Mouse (Mus musculus) adipocyte (in vitro differentiated cells): ENCODE results near the gene Trim62.

ENCODE experiments used
- DNase-seq: peaks from one replicate; pipeline ENCODE4 v3.0.0-alpha.2; 2016; ENCODE audit warnings: low spot score

Trim62 gene

DNA sequence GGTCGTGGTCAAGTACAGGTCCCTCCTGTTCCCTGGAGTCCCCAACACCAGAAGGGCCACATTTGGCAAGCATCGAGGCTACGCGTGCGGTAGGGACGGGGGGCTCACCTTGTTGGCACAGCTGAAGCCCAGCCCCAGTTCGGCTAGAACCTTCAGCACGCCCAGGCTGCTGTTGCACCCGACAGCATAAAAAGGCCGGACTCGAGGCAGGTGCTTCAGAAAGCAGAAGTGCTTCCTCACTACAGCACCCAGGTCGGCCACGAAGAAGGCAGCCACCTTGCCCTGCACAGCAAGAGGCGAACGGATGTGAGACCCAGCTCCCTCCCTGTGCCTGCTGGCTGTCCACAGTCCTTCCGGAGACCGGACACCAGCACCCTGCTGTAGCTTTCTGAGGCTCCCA, 76.3 kb downstream of the Trim62 start:
- no peak for DNase-seq
